Mouse (Mus musculus): ENCODE measurements around the gene Ankrd33b.

DNA sequence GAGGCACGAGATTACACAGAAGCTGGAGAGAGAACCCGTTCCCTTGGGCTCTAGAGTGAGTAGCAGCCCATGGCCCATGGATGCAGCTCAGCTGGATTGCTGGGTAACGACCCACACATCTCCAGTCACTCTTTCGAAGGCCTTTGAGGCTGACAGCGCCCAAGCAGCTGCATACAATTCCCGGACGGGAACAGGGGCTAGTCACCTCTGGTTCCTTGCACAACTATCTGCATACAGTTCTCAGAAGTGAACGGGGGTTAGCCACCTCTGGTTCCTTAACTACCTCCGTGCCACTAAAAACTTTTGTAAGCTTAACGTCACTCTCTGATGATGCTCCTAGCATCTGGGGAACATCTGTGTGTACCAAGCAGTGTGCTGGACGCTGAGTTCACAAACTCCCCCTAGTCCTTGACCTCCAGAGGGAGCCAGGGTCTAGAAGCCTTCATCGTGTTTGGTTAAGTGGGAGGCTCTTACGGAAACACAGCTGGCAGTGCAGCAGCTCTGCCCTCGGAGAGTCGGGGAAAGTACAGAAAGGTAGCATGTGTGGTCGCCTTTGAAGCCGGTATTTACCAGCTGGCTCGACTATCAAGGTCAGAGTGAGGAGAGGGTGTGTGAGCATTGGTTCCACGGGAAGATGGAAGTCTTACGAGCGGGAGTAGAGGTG lies 109.4 kb downstream of the Ankrd33b start:
- TF ChIP-seq GATA1 (IDR thresholded peaks at IDR 0.05; ENCODE audit: low read length): no peak
- TF ChIP-seq TAL1 (IDR thresholded peaks at IDR 0.05; ENCODE audit: low read length): no peak
